Mouse (Mus musculus): Measurements from ENCODE around the gene Hba-a2.
"Not testable (repeated sequence)": the region's sequence is repeated elsewhere in the genome, so short reads cannot be mapped to it uniquely, and the experiment has no call there.

Hba-a2 gene

DNA sequence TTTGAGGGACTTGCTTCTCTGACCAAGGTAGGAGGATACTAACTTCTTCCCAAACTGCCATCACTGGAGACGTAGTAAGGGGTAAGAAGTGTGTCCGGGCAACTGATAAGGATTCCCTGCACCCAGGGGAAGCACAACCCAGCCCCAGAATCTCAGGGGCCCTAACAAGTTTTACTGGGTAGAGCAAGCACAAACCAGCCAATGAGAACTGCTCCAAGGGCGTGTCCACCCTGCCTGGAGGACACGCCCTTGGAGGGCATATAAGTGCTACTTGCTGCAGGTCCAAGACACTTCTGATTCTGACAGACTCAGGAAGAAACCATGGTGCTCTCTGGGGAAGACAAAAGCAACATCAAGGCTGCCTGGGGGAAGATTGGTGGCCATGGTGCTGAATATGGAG lies at the start of gene Hba-a2:
Gene Hba-a2 (plus strand): TSS at position 287 of the 400 bp plus-strand sequence.
- not testable (repeated sequence) for DNase-seq

GRCm38 (mm10) chr11:32247068-32247467 lies 49.2 kb upstream of the Hba-a2 start:
- DNase-seq, result no peak

DNA sequence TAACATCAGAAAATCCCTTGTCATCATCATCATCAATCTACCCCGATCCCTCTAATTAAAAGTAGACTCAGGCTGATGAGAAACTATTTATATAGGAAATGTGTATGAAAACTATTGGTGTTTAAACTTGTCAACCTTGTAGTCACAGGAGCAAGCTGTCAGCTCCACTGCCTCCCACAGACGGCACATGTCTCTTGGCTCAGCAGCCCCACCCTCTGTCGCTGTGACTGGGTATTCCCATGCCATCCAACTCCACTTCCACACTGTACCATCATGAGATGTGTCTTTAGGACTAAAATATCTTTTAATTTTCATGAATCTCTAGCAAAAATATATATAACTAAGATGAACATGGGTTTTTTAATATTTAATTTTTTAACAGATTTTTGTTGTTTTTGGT lies 47.9 kb upstream of the Hba-a2 start:
- DNase-seq, result no peak

DNA sequence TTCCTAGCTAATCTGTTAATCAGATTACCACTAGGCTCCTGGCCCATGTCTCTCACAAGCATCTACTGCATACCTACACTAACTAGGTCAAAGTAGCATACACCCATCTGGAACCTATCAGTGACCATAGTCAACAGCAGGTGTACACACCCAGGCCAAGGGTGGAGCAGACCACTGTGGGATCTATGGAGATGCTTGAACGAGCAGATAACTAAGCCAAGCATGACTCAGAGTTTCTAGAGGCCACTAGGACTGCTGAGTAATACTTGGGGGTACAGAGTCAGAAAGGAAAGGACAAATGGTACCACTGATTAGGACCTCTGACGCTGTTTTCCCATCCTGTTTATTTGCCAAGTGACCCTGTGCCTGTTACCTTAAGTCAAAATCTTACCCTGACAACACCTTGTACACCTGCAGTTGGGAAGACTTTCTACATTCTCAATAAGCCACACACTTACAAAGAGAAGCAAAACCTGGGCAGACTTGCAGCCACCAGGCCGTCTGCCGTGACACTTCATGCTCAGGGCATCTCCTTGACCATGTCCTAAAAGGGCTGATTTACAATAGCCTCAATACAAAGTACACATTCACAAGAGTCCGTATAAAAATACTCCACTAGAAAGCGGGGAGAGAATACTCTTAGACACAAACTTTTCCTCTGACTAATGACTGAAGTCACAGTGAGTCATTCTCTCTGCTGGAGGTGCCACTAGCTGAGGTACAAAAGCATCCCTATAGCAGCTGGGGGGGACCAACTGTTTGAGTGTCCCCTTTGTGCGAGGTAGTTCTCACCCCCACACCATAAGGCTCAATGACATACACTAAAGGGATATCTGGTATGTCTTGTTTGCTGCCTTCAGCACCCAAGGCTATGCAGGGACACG lies 45.2 kb upstream of the Hba-a2 start:
- DNase-seq, result no peak

DNA sequence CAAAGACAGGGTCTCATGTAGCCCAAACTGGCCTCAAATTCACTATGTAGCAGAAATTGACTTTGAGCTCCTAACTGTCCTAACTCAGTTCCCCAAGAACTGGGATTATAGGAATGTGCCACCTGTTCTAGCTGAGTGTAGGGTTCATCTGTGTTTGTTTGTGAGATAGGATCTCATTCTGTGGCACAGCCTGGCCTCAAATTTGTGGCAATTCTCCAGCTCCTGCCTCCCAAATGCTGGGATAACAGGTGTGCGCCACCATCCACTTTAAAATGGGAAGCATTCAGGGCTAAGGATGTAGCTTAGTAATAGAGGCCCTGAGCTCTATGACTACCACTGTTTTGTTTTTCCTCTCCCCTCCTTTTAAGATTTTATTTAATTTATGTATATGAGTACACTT lies 43.2 kb upstream of the Hba-a2 start:
- no peak for DNase-seq

- no peak for DNase-seq
Observed at GRCm38 (mm10) chr11:32256146-32256545, 40.1 kb upstream of the Hba-a2 start.

- no peak for DNase-seq
Observed at GRCm38 (mm10) chr11:32256566-32256965, 39.7 kb upstream of the Hba-a2 start.

- DNase-seq, result no peak
Observed at GRCm38 (mm10) chr11:32262674-32263415, 33.4 kb upstream of the Hba-a2 start.

DNA sequence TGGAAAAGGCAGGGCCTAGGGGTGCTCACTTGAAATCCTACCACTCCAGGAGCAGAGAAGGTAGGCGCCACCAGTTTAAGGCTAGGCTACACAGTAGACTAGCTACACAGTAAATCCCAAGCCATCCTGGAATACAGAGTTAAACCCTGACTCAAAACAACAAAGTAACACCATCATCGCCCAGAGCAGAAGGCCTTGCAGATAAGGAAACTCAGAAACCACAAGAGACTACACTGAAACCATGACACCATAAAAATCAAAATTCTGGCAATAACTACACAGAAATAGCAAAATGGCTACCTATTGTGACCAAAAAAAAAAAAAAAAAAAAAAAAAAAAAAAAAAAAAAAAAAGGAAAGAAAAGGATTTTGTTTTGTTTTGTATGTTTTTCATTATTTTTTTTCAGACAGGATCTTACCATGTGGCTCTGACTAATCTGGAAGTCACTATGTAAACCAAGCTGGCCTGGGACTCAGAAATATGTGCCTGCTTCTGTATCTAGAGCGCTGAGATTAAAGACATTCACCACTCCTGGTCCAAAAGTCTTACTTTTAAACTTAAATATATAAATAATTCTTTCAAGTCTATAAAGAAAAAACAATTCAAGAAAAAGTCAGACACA lies 31.1 kb upstream of the Hba-a2 start:
- no peak for DNase-seq

GRCm38 (mm10) chr11:32266194-32266593 lies 30.1 kb upstream of the Hba-a2 start:
- no peak for DNase-seq

DNA sequence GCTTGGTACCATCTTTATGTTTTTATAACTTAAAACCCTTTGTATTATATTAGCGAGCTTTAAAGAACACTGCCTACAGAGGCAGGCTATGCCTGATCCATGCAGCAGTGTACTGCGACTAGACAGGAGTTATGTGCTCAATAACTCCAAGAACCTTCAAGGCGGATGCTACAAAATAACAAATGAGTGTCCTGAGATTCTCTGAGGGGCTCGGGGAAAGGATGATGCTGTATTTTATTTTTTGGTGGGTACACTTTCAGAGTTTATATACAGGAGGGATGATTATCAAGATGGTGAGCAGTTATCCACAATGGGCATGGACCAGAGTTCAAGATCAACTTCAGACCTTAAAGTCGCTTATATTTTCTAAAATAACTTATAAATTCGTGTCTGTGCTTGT lies 29.5 kb upstream of the Hba-a2 start:
- no peak for DNase-seq

DNA sequence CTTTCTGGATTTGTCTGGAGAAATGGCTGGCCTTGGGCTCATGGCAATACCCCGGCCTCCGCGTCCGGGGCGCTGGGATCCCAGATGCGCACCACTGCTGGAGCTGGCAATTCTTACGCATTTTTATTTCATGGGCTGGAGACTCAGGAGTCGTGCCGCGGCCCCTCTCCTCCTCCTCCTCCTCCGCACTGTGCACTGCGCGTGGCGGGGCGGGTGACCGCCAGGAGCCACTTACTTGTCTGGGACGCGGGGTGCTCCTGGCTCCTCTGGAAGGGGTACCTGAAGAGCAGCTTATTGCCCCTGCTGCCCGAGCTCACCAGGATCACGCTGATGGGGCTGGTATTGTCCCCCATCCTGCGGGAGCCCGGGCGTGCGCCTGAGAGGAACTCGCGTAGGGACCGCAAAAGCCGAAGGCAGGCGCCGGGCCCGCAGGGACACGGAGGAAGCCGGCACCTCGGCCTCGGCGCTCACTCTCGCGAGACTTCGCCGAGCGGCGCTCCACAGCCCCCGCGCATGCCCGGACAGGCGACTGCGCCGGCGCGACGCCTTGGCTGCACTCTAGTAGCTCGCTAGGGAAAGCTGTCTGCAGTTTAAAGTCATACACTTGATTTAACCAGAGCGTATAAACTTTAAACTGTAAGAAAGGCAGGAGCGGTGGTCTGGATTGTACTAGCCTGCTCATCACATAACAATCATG lies 29.0 kb upstream of the Hba-a2 start, which contains the start of gene Nprl3:
Gene Nprl3 (minus strand): TSS at position 520 of the 697 bp plus-strand sequence.
- DNase-seq, result peak; percentile 98

DNA sequence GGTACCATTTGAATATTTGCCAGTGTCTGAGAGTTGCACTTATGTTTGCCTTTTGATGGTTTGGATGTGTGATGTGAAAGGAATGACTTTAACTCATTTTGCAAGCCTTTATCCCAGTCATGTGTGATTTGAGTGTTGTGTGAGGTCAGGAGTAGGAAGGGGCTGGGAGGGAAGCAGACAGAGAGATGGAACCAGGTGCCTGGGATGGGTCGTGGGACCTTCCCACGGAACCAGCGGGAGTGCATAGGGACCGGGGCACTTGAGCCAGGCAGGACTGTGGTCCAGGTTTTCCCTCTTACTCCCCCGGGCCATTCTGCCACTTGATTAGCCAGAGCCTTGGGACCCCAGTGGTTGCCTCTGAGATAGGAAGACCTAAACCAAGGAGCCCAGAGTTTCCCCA lies 28.3 kb upstream of the Hba-a2 start:
- no peak for DNase-seq

GRCm38 (mm10) chr11:32268952-32269351 lies 27.3 kb upstream of the Hba-a2 start:
- DNase-seq, result no peak

DNA sequence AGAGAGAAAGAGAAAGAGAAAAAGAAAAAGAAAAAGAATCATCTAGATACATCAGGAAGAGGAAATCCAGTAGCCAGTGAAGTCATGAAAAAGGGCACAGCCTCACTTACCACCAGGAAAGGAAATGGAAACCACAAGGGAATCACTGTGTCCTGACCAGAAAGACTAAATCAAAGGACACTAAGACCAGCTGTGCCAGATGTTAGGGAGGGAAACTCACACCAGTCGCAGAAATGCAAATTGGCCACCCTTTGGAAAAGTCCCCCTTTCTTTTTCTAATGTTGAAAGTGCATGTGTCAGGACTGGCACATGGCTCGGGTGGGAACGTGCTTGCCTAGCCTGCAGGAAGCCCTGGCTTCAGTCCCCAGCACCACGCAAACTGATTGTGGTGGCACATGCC lies 25.1 kb upstream of the Hba-a2 start:
- no peak for DNase-seq

- DNase-seq, result no peak
Observed at GRCm38 (mm10) chr11:32276347-32276746, 19.9 kb upstream of the Hba-a2 start, which contains the start of gene Hba-x. Gene Hba-x, plus strand, starts transcription at chr11:32276400.

DNA sequence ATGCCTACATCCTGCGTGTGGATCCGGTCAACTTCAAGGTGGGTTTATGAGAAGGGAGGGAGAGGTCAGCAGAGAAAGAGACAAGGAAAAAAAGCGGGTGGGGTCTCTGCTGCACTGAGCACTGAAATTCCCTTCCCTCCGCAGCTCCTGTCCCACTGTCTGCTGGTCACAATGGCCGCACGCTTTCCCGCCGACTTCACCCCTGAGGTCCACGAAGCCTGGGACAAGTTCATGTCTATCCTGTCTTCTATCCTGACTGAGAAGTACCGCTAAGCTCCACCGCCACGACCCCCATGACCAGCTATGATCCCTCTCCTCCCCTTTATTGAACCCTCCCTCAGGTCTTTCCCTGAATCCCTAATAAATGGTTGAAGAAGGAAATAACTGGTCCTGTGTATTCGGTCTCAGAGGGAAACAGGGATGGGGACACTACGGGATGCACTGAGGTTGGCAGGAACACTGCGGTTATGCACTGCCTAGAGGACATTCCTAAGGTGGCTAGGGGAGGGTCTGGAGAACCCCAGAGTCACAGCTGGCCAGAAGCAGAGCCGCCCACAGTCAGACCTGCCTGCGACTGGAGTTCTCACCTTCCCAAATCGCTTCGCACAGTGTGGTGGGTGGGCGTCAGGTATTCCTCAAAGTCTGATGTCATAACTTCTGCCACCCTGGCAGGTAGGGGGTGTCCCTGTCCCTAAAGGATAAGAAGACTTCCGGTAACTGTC lies 18.4 kb upstream of the Hba-a2 start:
- DNase-seq, result no peak

- no peak for DNase-seq
Observed at GRCm38 (mm10) chr11:32278458-32278957, 17.8 kb upstream of the Hba-a2 start.

DNA sequence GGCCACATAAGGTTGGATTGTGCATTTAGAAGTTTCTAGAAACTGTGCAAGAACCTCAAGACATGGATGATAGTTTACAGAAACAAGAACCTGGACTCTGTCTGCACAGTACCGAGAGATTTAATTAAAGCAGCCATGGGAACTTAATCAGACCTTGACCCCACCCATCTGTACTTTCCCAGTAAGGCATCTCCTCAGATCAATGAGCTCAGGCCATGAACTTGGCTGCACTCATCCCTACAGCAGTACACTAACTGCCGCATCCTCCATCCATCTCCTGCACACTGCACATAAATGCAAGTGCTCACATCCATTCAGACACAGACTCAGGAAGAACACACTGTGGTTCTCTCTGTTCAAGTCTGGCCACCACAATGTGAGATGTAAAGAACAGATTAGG lies 15.6 kb upstream of the Hba-a2 start:
- no peak for DNase-seq

- no peak for DNase-seq
Observed at GRCm38 (mm10) chr11:32281416-32282144, 14.7 kb upstream of the Hba-a2 start.

DNA sequence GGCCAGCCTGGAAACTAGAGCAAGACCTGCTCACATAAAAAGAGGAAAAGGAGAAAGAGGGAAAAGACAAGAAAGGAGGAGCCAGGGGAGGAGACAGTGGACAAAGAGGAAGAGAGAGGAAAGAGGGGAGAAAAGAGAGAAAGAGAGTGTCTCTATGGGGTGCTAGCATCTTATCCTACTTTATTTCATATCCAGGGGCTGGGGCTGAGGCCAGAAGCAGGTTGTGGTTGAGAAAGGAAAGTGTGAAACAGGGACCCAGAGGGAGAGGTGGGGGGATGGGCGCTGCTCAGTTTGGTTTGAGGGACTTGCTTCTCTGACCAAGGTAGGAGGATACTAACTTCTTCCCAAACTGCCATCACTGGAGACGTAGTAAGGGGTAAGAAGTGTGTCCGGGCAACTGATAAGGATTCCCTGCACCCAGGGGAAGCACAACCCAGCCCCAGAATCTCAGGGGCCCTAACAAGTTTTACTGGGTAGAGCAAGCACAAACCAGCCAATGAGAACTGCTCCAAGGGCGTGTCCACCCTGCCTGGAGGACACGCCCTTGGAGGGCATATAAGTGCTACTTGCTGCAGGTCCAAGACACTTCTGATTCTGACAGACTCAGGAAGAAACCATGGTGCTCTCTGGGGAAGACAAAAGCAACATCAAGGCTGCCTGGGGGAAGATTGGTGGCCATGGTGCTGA lies 13.1 kb upstream of the Hba-a2 start, which contains the start of gene Hba-a1:
Gene Hba-a1 (plus strand): TSS at position 421 of the 687 bp plus-strand sequence.
- DNase-seq, result not testable (repeated sequence)

Data from lung, postnatal 4 days (tissue).